Mouse (Mus musculus) kidney, adult 11 months (tissue): Measurements from ENCODE around the gene Cog8.
A peak's percentile ranks its signal among the peaks of the same experiment; 100 is the strongest.
"Not testable (repeated sequence)": the region's sequence is repeated elsewhere in the genome, so short reads cannot be mapped to it uniquely, and the experiment has no call there.

ENCODE experiments used
- DNase-seq: peaks from one replicate; pipeline ENCODE4 v3.0.0; 2022

Gene Cog8

DNA sequence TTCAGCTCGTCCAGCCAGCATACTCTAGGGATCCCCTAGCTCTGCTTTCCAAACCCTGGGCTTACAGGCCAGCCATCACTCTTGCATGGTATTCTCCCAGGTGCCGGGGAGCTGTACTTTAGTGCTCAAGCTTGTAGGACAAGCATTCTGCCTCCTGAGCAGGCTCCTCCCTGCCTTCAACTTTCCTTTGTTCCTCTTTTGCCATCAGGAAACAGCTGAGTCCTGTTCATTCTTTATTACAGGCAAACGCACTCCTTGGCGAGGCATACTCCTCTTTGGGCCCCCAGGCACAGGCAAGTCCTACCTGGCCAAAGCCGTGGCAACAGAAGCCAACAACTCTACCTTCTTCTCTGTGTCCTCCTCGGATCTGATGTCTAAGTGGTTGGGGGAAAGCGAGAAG lies 15.9 kb downstream of the Cog8 start:
- no peak for DNase-seq

DNA sequence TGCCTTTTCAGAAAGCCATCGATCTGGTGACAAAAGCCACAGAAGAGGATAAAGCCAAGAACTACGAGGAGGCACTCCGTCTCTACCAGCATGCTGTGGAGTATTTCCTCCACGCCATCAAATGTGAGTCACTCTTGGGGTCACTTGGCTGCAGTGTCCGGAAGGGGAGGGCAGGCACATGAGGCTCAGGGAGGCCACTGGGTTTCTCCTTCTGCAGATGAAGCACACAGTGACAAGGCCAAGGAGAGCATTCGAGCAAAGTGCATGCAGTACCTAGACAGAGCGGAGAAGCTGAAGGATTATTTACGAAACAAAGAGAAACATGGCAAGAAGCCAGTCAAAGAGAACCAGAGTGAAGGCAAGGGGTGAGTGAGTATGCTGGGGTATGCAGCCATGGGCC lies 19.9 kb downstream of the Cog8 start:
- DNase-seq: peak; percentile 45

DNA sequence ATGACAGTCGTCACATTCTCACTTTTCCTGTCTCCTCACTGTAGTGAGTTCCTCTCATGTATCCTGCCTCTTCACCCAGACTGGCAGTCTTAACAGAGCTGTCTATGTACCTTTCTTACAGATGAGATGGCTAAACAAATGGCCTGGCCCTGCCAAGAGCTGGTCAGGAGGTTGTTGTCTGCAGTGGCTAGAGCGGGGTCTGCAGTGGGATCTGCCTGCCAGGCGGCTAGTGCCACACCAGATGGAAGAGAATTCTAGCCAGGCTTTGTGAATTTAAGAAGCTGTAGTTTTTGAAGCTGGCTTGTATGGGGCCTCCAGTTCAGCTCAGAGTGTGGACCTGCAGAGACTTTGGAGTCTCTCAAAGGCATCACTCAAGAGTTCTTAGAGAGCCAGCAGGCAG lies 20.8 kb downstream of the Cog8 start:
- DNase-seq: no peak

DNA sequence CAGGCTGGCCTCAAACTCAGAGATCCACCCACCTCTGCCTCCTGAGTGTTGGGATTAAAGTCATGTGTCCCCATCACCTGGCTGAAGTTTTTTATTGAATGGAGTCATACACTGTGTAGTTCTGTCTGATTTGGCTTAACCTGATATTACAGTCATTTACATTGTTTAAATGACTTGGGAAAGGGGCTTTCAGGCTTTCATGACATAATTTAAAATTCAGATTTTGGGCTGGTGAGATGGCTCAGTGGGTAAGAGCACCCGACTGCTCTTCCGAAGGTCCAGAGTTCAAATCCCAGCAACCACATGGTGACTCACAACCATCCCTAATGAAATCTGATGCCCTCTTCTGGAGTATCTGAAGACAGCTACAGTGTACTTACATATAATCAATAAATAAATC lies 22.9 kb downstream of the Cog8 start:
- not testable (repeated sequence) for DNase-seq

DNA sequence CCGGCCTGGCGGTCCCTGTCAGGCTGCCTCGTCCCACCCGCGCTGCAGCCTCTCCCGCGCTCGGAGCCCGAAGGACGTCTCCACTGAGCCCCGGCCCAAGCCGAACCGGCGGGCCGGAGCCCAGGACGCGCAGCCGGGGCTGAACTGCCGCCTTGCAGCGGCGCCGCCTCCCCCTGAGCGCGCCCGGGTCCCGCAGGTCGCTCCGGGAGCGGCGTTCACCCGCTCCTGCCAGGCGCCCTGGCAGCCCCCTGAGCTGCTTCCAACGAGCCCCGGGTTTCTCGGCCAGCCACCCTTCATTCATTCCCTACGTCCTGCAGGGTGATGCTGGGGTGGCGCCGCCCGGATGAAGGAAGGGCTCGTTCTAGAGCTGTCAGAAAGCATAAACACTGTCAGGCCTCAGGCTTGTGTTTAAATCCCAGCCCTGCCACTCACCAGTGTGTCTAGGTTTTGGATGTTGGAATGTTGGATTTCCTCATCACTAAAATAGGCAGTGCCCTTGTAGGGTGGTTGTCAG lies 24.9 kb downstream of the Cog8 start:
- DNase-seq: no peak

DNA sequence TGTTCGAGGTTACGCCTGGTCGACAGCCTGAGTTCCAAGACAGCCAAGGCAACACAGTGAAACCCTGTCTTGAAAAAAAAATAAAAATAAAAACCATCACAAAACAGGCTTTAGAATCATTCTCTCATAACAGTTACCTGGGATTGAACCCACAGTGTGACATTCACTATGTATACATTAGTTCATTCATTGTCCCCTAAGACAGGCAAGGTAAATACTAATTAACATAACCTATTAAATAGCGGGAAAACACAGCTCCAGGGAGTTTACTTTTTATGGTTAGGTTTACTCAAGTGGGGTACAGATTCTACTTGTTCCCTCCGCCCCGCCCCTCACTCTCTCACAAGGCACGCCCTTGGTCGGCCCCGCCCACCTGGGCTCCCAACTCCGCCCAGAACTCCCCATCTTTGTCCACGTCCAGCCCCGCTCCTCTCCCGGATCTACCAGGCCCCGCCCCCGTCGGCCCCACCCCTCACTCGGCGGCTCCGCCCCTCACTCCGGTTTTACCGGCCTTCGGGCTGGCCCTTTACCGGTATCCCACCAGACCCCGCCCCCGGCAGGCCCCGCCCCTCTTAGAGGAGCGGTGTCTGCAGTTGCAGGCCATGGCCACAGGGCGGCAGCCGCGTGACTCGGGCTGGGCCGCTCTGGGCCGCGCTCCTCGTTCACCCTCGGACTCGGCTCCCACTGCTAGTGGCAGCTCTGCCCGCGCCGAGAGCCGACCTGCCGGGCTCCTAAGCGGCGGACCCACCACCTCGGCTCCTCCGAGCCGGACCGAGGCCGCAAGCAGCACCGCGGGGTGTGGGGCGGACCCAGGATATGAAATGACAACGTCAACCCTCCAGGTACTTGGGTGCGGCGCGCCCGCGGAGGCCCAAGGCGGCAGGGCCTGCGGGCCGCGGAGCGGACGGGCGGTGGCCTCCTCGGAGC lies 25.6 kb downstream of the Cog8 start, which contains the start of gene Vps4a:
Gene Vps4a (plus strand): TSS at position 573 of the 927 bp plus-strand sequence.
- DNase-seq: peak; percentile 97

DNA sequence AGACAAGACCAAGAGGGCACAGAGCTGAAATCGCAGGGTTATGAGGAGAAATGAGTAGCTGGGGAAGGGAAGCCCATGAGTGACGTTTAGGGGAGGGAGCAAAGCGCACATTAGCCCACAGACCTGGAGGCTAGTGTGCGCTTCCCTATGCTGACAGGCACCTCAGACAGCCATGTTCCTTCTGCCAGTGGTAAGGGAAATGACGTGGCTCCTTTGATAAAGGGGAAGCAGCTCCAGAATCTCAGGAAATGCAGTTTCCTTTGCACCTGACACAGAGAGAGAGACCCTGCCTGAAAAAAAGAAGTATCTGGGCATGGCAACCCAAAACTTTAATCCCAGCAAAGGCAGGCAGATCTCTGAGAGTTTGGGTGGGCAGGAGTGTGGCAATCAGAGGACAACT lies 26.4 kb downstream of the Cog8 start:
- no peak for DNase-seq

DNA sequence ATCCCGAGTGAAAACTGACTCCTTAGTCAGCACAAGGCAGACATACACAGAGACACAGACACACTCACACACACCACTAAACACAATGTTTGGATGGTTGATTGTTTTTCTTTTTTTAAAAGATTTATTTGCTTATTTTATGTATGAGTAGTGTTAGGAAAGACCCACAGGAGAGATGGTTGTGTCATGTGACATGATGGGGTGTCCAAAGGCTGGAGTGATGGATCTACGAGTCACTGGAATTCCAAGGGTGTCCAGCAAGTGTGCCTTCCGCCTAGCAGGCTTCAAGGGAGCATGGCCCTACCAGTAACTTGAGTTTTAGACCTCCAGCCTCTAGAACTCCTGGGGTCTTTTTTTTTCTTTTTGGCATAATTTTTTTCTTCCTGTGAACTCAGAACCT lies 27.2 kb downstream of the Cog8 start:
- no peak for DNase-seq

DNA sequence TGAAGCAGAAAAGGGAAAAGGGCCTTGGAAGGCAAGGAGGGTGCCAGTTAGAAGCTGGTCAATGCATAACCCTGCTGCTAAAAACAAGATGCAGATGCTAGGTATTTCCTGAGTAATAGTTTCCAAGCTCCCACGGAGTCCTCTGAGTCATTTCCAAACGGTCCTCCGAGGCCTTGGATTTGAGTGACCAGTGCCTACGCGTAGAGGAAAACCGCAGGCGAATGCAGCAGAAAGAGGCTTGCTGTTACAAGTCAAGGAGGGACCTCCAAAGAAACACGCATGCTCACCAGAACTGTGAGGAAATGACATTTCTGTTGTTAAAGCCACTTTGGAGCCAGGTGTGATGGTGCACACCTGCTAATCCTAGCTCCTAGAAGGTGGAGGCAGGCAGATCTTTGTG lies 33.0 kb downstream of the Cog8 start:
- no peak for DNase-seq

DNA sequence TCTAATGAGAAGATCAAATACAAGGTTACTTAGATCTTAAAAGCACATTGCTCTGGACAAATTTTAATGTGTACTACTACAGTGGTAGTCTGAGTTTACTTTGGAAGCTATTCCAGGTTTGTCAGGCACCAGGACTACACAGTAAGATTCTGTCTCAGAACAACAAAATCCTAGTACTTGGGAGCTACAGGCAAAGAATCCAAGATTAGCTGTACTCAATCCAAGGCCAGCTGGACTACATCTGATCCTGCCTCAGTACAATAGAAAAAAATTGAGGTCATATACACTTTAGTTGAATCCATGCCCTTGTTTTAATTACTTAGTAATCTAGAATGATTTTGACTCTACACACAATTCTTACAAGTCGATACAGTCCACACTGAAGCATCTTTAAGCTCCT lies 41.6 kb downstream of the Cog8 start:
- no peak for DNase-seq

DNA sequence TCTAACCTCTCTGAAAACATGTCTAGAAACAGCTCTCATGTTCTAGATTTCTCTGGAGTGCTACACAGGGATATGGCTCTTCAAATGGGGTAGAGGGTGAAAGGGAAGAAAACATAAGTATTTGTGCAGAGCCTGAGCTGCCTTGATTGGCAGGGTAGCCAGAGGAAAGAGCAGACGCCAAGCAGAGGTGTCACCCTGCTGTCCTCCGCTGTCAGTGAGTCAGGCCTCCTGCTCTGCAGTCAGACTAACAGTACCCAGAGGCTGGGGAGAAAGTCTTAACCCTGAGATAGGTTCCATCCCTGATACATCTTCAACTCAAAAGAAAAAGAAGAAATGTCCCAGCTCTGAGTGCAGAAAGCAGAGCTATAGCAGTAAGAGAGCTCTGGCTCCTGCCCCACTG lies 43.8 kb downstream of the Cog8 start:
- no peak for DNase-seq

DNA sequence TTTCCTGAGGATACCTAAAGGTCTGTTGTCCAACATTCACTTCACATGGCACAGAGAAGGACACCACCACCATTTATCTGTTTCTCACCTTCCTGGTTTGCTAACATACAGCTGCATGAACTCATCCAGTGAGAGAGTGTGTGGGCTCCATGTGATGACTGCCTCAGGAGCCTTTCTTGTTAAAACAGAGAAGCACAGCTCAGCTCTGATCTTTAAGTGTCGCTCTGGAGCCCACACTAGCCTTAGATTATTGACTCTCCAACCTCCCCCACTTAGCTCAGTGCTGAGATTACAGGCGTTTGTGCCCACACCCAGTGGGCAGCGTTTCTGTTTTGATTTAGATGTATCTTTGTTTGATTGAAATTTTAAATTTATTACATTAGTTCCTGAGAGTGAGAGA lies 48.7 kb downstream of the Cog8 start:
- no peak for DNase-seq

DNA sequence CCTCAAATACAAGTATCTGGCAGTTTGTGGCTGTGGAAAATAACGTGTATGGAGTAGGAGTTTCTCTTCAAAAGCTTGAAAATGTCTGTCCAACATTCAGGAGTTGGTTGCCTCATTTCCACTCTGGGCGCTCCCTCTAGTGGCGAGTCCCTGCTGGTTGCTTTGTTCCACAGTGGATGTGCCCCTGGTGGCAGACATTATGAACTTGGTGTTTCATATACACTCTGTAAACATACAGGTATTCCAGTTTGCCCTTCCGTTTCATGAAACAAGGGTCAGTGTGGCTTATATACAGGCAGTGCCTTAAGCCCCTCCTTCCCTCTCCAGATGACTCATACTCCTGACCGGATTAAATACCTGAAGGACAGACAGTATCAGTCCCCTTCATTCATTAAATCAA lies 54.0 kb downstream of the Cog8 start:
- DNase-seq: peak; percentile 77

DNA sequence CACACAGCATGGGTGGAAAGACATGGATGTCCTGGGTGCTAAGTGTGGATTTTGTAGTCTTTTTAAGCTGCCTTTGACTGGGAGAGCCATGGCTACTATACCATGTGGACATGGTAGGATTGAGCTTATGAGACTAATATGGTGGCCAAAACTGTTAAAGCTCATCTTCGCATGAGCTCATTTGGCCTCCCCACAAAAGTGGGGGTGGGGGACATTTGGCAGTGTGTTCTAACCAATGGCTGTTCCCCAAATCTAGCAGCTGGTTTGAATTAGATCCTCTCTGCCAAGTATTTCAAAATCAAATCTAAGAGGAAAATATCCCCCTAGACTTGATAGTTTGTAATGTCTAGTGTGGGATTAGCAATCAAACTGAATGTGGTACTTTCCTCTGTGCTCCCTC lies 57.4 kb downstream of the Cog8 start:
- DNase-seq: no peak

DNA sequence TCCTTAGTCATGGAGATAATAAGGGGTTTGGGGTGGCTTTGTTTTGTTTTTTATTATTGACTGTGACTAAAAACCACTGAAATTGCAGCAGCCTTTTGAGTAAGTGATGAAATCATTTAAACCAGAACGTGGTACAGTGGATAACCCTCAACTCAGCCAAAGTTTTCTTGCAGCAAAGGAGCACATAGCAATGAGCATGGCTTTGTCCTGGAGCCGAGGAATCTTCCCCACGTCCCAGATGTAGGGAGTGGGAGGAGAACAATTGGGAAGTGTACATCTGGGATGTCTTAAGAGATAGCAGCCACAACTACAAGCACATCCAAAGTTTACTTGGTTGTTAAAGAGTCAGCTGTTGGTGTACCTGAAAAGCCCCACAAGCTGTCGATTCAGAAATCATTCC lies 59.1 kb downstream of the Cog8 start:
- no peak for DNase-seq

DNA sequence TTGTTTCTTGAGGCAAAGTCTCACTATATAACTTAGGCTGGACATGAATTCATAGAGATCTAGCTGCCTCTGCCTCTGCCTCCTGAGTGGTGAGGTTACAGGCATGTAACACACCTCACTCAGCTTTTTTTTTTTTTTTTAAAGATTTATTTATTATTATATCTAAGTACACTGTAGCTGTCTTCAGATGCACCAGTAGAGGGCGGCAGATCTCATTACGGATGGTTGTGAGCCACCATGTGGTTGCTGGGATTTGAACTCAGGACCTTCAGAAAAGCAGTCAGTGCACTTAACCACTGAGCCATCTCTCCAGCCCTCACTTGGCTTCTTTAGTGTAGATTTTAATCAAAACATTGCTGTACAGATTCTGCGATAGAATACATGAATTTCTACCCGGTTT lies 60.1 kb downstream of the Cog8 start:
- not testable (repeated sequence) for DNase-seq
